Comparison of ENCODE assay signal across 8 mouse cellular contexts in the genomic region with DNA sequence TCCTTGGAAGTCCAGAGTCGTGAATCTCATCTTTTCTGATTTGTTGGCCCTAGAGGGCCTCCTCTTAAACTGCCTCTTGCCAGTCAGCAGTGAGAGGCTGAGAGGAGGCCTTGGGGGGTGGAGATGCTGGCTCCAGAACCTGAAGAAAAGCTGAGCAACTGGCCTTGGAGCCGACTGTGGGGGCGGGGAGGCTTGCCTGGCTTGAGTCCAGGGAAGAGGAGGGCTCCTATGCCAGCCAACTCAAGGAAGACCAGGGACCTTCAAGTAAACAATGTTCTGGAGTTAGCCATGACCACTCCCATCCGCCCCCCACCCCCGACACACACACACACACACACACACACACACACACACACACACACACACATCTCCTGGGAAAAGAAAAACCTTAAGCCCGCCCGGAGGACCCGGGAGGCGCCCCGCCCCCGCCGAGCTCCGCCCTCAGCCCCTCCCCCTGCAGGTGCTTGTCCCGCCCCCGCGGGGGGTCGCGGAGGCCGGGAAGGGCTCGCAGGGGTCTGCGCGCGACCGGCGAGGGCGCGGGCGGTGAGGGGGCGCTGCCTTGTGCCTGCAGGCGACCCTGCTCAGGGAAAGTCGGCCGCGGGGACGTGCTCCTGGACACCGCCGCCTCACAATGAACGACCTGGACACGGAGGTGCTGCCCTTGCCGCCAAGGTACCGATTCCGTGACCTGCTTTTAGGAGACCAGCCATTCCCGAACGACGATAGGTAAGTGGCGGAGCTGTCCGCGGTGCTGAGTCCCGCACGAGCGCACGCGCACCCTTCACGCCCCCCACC. TPM values are rescaled to one million over a fixed set of nuclear protein-coding genes. Genes with fewer than 3 reads are reported as not detected.
DNase-seq lines count a peak whose midpoint lies in the region; ATAC-seq lines count a peak whose summit lies in the region.

Gene Kcnt1, plus strand, starts transcription at position 398 of the 795 bp plus-strand sequence.

- peak within 1 kb of the TSS; percentile 100 for H3K4me2 ChIP-seq in forebrain, embryonic 12.5 days
- H3K4me2 ChIP-seq in intestine, embryonic 16.5 days (ENCODE audit: low read depth, low read length) = peak within 1 kb of the TSS; percentile 97
- peak within 1 kb of the TSS; percentile 89 for H3K4me2 ChIP-seq in limb, embryonic 12.5 days
- H3K4me2 ChIP-seq in midbrain, embryonic 16.5 days (ENCODE audit: low read length) = peak within 1 kb of the TSS; percentile 99

- no peaks in the 10 kb centered on the region for H3K9me3 ChIP-seq in forebrain, embryonic 12.5 days
- H3K9me3 ChIP-seq in intestine, embryonic 16.5 days (ENCODE audit: control insufficient read depth, low read length) = no peaks in the 10 kb centered on the region
- H3K9me3 ChIP-seq in limb, embryonic 12.5 days = no peaks in the 10 kb centered on the region
- no peaks in the 10 kb centered on the region for H3K9me3 ChIP-seq in midbrain, embryonic 16.5 days (replicated peaks; ENCODE audit: control insufficient read depth, low read length, poor library complexity, severe bottlenecking)

- H3K27me3 ChIP-seq in forebrain, embryonic 12.5 days = peaks cover 53% of the 10 kb centered on the region
- peaks cover 16% of the 10 kb centered on the region for H3K27me3 ChIP-seq in intestine, embryonic 16.5 days (replicated peaks; ENCODE audit: control insufficient read depth, insufficient read depth, low read length)
- H3K27me3 ChIP-seq in limb, embryonic 12.5 days = peaks cover 58% of the 10 kb centered on the region
- H3K27me3 ChIP-seq in midbrain, embryonic 16.5 days (ENCODE audit: control insufficient read depth, insufficient read depth, low read depth, low read length) = peaks cover 10% of the 10 kb centered on the region

- no peak within 1 kb of the TSS for H3K27ac ChIP-seq in forebrain, embryonic 12.5 days
- H3K27ac ChIP-seq in intestine, embryonic 16.5 days (ENCODE audit: low read length) = no peak within 1 kb of the TSS
- H3K27ac ChIP-seq in limb, embryonic 12.5 days = no peak within 1 kb of the TSS
- H3K27ac ChIP-seq in midbrain, embryonic 16.5 days (ENCODE audit: low read length) = no peak within 1 kb of the TSS

- peak within 1 kb of the TSS; percentile 59 for H3K4me3 ChIP-seq in forebrain, embryonic 12.5 days (replicated peaks)
- H3K4me3 ChIP-seq in intestine, embryonic 16.5 days (ENCODE audit: low read length) = peak within 1 kb of the TSS; percentile 54
- peak within 1 kb of the TSS; percentile 46 for H3K4me3 ChIP-seq in limb, embryonic 12.5 days (replicated peaks)
- peak within 1 kb of the TSS; percentile 64 for H3K4me3 ChIP-seq in midbrain, embryonic 16.5 days (ENCODE audit: low read depth, low read length)

- peak; percentile 13; the same call in 1 of the 2 replicates for ATAC-seq in frontal cortex, adult (ENCODE audit: low TSS enrichment)
- peak; percentile 51; the same call in 1 of the 2 replicates for ATAC-seq in forebrain, embryonic 12.5 days (ENCODE audit: low FRiP score)
- no peak; the same call in 1 of the 2 replicates for ATAC-seq in intestine, embryonic 16.5 days
- no peak for ATAC-seq in limb, embryonic 12.5 days (ENCODE audit: insufficient number of reproducible peaks, insufficient read depth, low FRiP score, low TSS enrichment, low read depth)
- peak; percentile 14; the same call in 1 of the 2 replicates for ATAC-seq in midbrain, embryonic 16.5 days

- H3K4me1 ChIP-seq in forebrain, embryonic 12.5 days = peaks cover 15% of the 10 kb centered on the region
- peaks cover 13% of the 10 kb centered on the region; the same call in 1 of the 2 replicates for H3K4me1 ChIP-seq in intestine, embryonic 16.5 days (ENCODE audit: control insufficient read depth, insufficient read depth, low read length)
- H3K4me1 ChIP-seq in limb, embryonic 12.5 days (replicated peaks) = peaks cover 15% of the 10 kb centered on the region
- H3K4me1 ChIP-seq in midbrain, embryonic 16.5 days (ENCODE audit: control insufficient read depth, insufficient read depth, low read length) = peaks cover 10% of the 10 kb centered on the region; the same call in 1 of the 2 replicates

- H3K9ac ChIP-seq in forebrain, embryonic 12.5 days = peak within 1 kb of the TSS; percentile 50
- H3K9ac ChIP-seq in intestine, embryonic 16.5 days (ENCODE audit: low read depth, low read length) = peak within 1 kb of the TSS; percentile 48; the same call in 1 of the 2 replicates
- H3K9ac ChIP-seq in limb, embryonic 12.5 days (replicated peaks) = no peak within 1 kb of the TSS
- peak within 1 kb of the TSS; percentile 74 for H3K9ac ChIP-seq in midbrain, embryonic 16.5 days (ENCODE audit: low read depth, low read length)

- 1% methylated on average over 41 of the region's 53 CpGs for WGBS in forebrain, embryonic 12.5 days
- 2% methylated on average over 51 of the region's 53 CpGs for WGBS in intestine, embryonic 16.5 days
- WGBS in limb, embryonic 12.5 days = under 1% methylated on average over 51 of the region's 53 CpGs
- WGBS in midbrain, embryonic 16.5 days = under 1% methylated on average over 46 of the region's 53 CpGs

- H3K36me3 ChIP-seq in forebrain, embryonic 12.5 days (replicated peaks) = no peaks in the 10 kb centered on the region
- H3K36me3 ChIP-seq in intestine, embryonic 16.5 days (ENCODE audit: control insufficient read depth, insufficient read depth, low read length) = no peaks in the 10 kb centered on the region
- H3K36me3 ChIP-seq in limb, embryonic 12.5 days = no peaks in the 10 kb centered on the region
- H3K36me3 ChIP-seq in midbrain, embryonic 16.5 days (ENCODE audit: control insufficient read depth, insufficient read depth, low read length) = no peaks in the 10 kb centered on the region

- DNase-seq in frontal cortex, postnatal 14 days (ENCODE audit: low spot score in 2 of 2) = no peak
- DNase-seq in adrenal gland, postnatal 36 days = peak; percentile 61 to 67
- no peak for DNase-seq in spleen, adult 18-20 months

RNA-seq across cellular contexts. Expression of gene Kcnt1, which starts in this region (rescaled TPM):
- 1 to 10 TPM; 2.3 to 2.6 TPM for total RNA-seq in adrenal gland, postnatal 36 days (2021)
- 1.6 and 2.0 TPM in 2 replicates for polyA plus RNA-seq in forebrain, embryonic 12.5 days (2016; fragmentation: Nextera tagmentation; extraction: Ambion mirVana)
- 0.31 and 0.54 TPM in 2 replicates for polyA plus RNA-seq in intestine, embryonic 16.5 days (2015; fragmentation: Nextera tagmentation; extraction: Ambion mirVana)
- polyA plus RNA-seq in limb, embryonic 12.5 days (2016; fragmentation: Nextera tagmentation; extraction: Ambion mirVana) = 0.34 and 0.49 TPM in 2 replicates
- polyA plus RNA-seq in midbrain, embryonic 16.5 days (2015; fragmentation: Nextera tagmentation; extraction: Ambion mirVana) = 18.8 and 21.8 TPM in 2 replicates

Comparison
In these comparisons a context has a peak if more than half of its experiments do, and no peak if none do; other contexts are left out.
1. ATAC-seq: peak in frontal cortex, adult (single experiment), forebrain, embryonic 12.5 days (single experiment) and midbrain, embryonic 16.5 days (single experiment); none in intestine, embryonic 16.5 days (single experiment) and limb, embryonic 12.5 days (single experiment).
2. DNase-seq: peak in adrenal gland, postnatal 36 days (2 of 2); none in frontal cortex, postnatal 14 days (0 of 2) and spleen, adult 18-20 months (0 of 2).
3. Peak in every context shown above with its lines, with median percentiles within 50 percentile points of each other: H3K4me2 ChIP-seq and H3K4me3 ChIP-seq.